Mouse (Mus musculus) hindbrain, embryonic 11.5 days (tissue): ENCODE measurements around the gene Olfr221. TPM values are rescaled to one million over a fixed set of nuclear protein-coding genes. Genes with fewer than 3 reads are reported as not detected.

Source experiments
- ATAC-seq: fragments of 200-750 bp; cut with Nextera tagmentation; 2 replicates; pipeline ENCODE4 v1.8.0; 2017; ENCODE audit warnings: mild to moderate bottlenecking, moderate TSS enrichment, moderate library complexity; ENCODE audit not compliant: low FRiP score
- DNase-seq: peaks from one replicate; pipeline ENCODE4 v3.0.0-alpha.2; 2015; ENCODE audit warnings: low spot score
- H3K27ac ChIP-seq: fragments of 300-500 bp; sonication (generic); 2 replicates; pipeline ENCODE4 v1.5.1; 2014; ENCODE audit warnings: mild to moderate bottlenecking, low read depth, low read length
- H3K27me3 ChIP-seq: fragments of 300-500 bp; sonication (generic); 2 replicates; pipeline ENCODE4 v1.6.1; 2014; ENCODE audit warnings: mild to moderate bottlenecking, low read length, moderate library complexity, mixed read lengths; ENCODE audit not compliant: control insufficient read depth, insufficient read depth
- H3K36me3 ChIP-seq: fragments of 300-500 bp; sonication (generic); 2 replicates; pipeline ENCODE4 v1.6.1; 2014; ENCODE audit warnings: mild to moderate bottlenecking, low read length, moderate library complexity, mixed read lengths; ENCODE audit not compliant: control insufficient read depth, insufficient read depth
- H3K4me1 ChIP-seq: fragments of 300-500 bp; sonication (generic); replicated peaks from 2 replicates; pipeline ENCODE4 v1.6.1; 2014; ENCODE audit warnings: low read length, mixed read lengths; ENCODE audit not compliant: control insufficient read depth, insufficient read depth
- H3K4me2 ChIP-seq: fragments of 300-500 bp; sonication (generic); replicated peaks from 2 replicates; pipeline ENCODE4 v1.6.1; 2014; ENCODE audit warnings: mild to moderate bottlenecking, low read depth, low read length
- H3K4me3 ChIP-seq: fragments of 300-500 bp; sonication (generic); 2 replicates; pipeline ENCODE4 v1.5.1; 2014; ENCODE audit warnings: low read depth, low read length
- H3K9ac ChIP-seq: fragments of 300-500 bp; sonication (generic); 2 replicates; pipeline ENCODE4 v1.6.1; 2014; ENCODE audit warnings: low read depth, low read length
- H3K9me3 ChIP-seq: fragments of 300-500 bp; sonication (generic); 2 replicates; pipeline ENCODE4 v1.6.1; 2016; ENCODE audit warnings: low read length; ENCODE audit not compliant: control insufficient read depth
- WGBS: fragments of 180-500 bp; shearing (Covaris S2); extraction: QIAGEN DNeasy Blood & Tissue Kit; methylation state at CpG from one replicate; pipeline ENCODE4 v1.1.7; 2014; 5-methylcytosine and 5-hydroxymethylcytosine counted together
- polyA plus RNA-seq: library from polyadenylated mRNA; unstranded; fragments of >200 nt; fragmentation: Nextera tagmentation; extraction: Ambion mirVana; gene quantifications from 2 replicates; pipeline ENCODE4 v1.2.1, GENCODE M21; 2014

Olfr221 gene
- polyA plus RNA-seq, 1 experiment from 2014 or later, result not detected

GRCm38 (mm10) chr14:52005141-52005540 is 37.1 kb downstream of the Olfr221 start:
- WGBS, result 76% methylated on average over 7 of the region's 7 CpGs

GRCm38 (mm10) chr14:52003981-52004495 is 38.2 kb downstream of the Olfr221 start:
- ATAC-seq (peak; percentile 74), DNase-seq (peak; percentile 81)
- H3K4me3 ChIP-seq, result no peak overlapping the region
- H3K9me3 ChIP-seq, result no peaks in the 10 kb centered on the region
- peak overlapping the region; percentile 65 for H3K27ac ChIP-seq
- no peaks in the 10 kb centered on the region for H3K27me3 ChIP-seq
- no peak overlapping the region for H3K9ac ChIP-seq
- H3K4me2 ChIP-seq, result no peak overlapping the region
- peaks cover 18% of the 10 kb centered on the region for H3K36me3 ChIP-seq
- 13% methylated on average over 16 of the region's 16 CpGs for WGBS
- peaks cover 22% of the 10 kb centered on the region for H3K4me1 ChIP-seq

More at GRCm38 (mm10) chr14:52005141-52005540, 37.1 kb downstream of the Olfr221 start:
- no peak overlapping the region for H3K4me2 ChIP-seq
- no peaks in the 10 kb centered on the region for H3K9me3 ChIP-seq
- peaks cover 18% of the 10 kb centered on the region for H3K36me3 ChIP-seq
- H3K4me1 ChIP-seq, result peaks cover 31% of the 10 kb centered on the region
- DNase-seq (no peak), ATAC-seq (no peak)
- H3K27me3 ChIP-seq, result no peaks in the 10 kb centered on the region
- no peak overlapping the region for H3K9ac ChIP-seq
- no peak overlapping the region for H3K4me3 ChIP-seq
- H3K27ac ChIP-seq, result no peak overlapping the region

- no peaks in the 10 kb centered on the region for H3K4me1 ChIP-seq
- ATAC-seq (no peak), DNase-seq (no peak)
- no peak overlapping the region for H3K4me3 ChIP-seq
- H3K36me3 ChIP-seq, result peaks cover 18% of the 10 kb centered on the region
- WGBS, result 89% methylated on average over 14 of the region's 14 CpGs
- no peak overlapping the region for H3K9ac ChIP-seq
- H3K27me3 ChIP-seq, result no peaks in the 10 kb centered on the region
- no peak overlapping the region for H3K4me2 ChIP-seq
- H3K27ac ChIP-seq, result no peak overlapping the region
- H3K9me3 ChIP-seq, result no peaks in the 10 kb centered on the region
These were observed 44.8 kb downstream of the Olfr221 start for GRCm38 (mm10) chr14:51997483-51997882.

- WGBS, result 76% methylated on average over 17 of the region's 17 CpGs
- DNase-seq (no peak), ATAC-seq (no peak; the same call in 1 of the 2 replicates)
- Histone ChIP-seq H3K27me3 (no peaks in the 10 kb centered on the region), H3K36me3 (peaks cover 12% of the 10 kb centered on the region), H3K4me2 (no peak overlapping the region), H3K4me3 (no peak overlapping the region), H3K4me1 (no peaks in the 10 kb centered on the region), H3K27ac (no peak overlapping the region), H3K9ac (no peak overlapping the region), H3K9me3 (no peaks in the 10 kb centered on the region)
These were observed 45.4 kb downstream of the Olfr221 start for GRCm38 (mm10) chr14:51996866-51997265.

GRCm38 (mm10) chr14:51996231-51996841 is 45.9 kb downstream of the Olfr221 start:
- no peak for DNase-seq

GRCm38 (mm10) chr14:51995219-51995871 is 46.9 kb downstream of the Olfr221 start:
- WGBS, result 80% methylated on average over 12 of the region's 12 CpGs

More at GRCm38 (mm10) chr14:51996231-51996841, 45.9 kb downstream of the Olfr221 start:
- no peak overlapping the region for H3K4me2 ChIP-seq
- no peak overlapping the region for H3K4me3 ChIP-seq
- H3K27ac ChIP-seq, result no peak overlapping the region
- peaks cover 12% of the 10 kb centered on the region for H3K36me3 ChIP-seq
- H3K9ac ChIP-seq, result no peak overlapping the region
- ATAC-seq, result no peak
- H3K4me1 ChIP-seq, result no peaks in the 10 kb centered on the region
- no peaks in the 10 kb centered on the region for H3K27me3 ChIP-seq
- WGBS, result 89% methylated on average over 13 of the region's 13 CpGs
- H3K9me3 ChIP-seq, result no peaks in the 10 kb centered on the region

GRCm38 (mm10) chr14:51994453-51994852 is 47.8 kb downstream of the Olfr221 start:
- 97% methylated on average over 4 of the region's 4 CpGs for WGBS
- Histone ChIP-seq H3K9ac (no peak overlapping the region), H3K4me2 (no peak overlapping the region), H3K36me3 (peaks cover 12% of the 10 kb centered on the region), H3K9me3 (no peaks in the 10 kb centered on the region), H3K27ac (no peak overlapping the region), H3K4me3 (no peak overlapping the region), H3K4me1 (no peaks in the 10 kb centered on the region), H3K27me3 (no peaks in the 10 kb centered on the region)
- DNase-seq (no peak), ATAC-seq (no peak)

More at GRCm38 (mm10) chr14:51995219-51995871, 46.9 kb downstream of the Olfr221 start:
- H3K9me3 ChIP-seq, result no peaks in the 10 kb centered on the region
- no peaks in the 10 kb centered on the region for H3K4me1 ChIP-seq
- H3K36me3 ChIP-seq, result peaks cover 12% of the 10 kb centered on the region
- DNase-seq (no peak), ATAC-seq (no peak)
- no peak overlapping the region for H3K4me3 ChIP-seq
- H3K27me3 ChIP-seq, result no peaks in the 10 kb centered on the region
- no peak overlapping the region for H3K9ac ChIP-seq
- no peak overlapping the region for H3K4me2 ChIP-seq
- no peak overlapping the region for H3K27ac ChIP-seq

- Histone ChIP-seq H3K9me3 (no peaks in the 10 kb centered on the region), H3K9ac (0 out of 2 replicates have a peak overlapping the region, but pooled peaks have one; percentile 11), H3K4me1 (0 out of 2 replicates have a peak, but pooled peaks cover 3% of the 10 kb centered on the region), H3K4me3 (no peak overlapping the region), H3K27ac (no peak overlapping the region), H3K27me3 (no peaks in the 10 kb centered on the region), H3K36me3 (no peaks in the 10 kb centered on the region), H3K4me2 (no peak overlapping the region)
- ATAC-seq (no peak), DNase-seq (no peak)
- 67% methylated on average over 12 of the region's 12 CpGs for WGBS
These were observed 52.7 kb downstream of the Olfr221 start for GRCm38 (mm10) chr14:51989461-51989970.
